Mouse (Mus musculus): ENCODE data around the gene Nin.

GRCm38 (mm10) chr12:70068647-70069257, 44.8 kb downstream of the Nin start:
- no peak for TF ChIP-seq USF1 (IDR thresholded peaks at IDR 0.05; ENCODE audit: low read depth)
- TF ChIP-seq MAX (IDR thresholded peaks at IDR 0.05; ENCODE audit: low read depth), result no peak
- TF ChIP-seq E2F4 (IDR thresholded peaks at IDR 0.05; ENCODE audit: insufficient read depth), result no peak
- no peak for TF ChIP-seq POLR2A (IDR thresholded peaks at IDR 0.05; ENCODE audit: insufficient read length, low read depth)
- no peak for TF ChIP-seq REST (IDR thresholded peaks at IDR 0.05; ENCODE audit: insufficient read depth, insufficient read length)
- no peak for TF ChIP-seq SRF (IDR thresholded peaks at IDR 0.05; ENCODE audit: control insufficient read depth, insufficient read length, low read depth)
- TF ChIP-seq TCF12 (IDR thresholded peaks at IDR 0.05; ENCODE audit: insufficient read depth, poor library complexity, severe bottlenecking), result no peak
- no peak for TF ChIP-seq CEBPB (IDR thresholded peaks at IDR 0.05; ENCODE audit: insufficient read depth, poor library complexity, severe bottlenecking)
- no peak for TF ChIP-seq TCF3 (IDR thresholded peaks at IDR 0.05; ENCODE audit: insufficient read length, low read depth)
